Mouse (Mus musculus) ZHBTc4 (cell line): Measurements from ENCODE around the gene Adm.

Experiments used
- DNase-seq: peaks from one replicate; pipeline ENCODE4 v3.0.0-alpha.2; 2011; ENCODE audit warnings: low read depth, low spot score

The Adm gene

GRCm38 (mm10) chr7:110658378-110658928, 31.0 kb downstream of the Adm start:
- no peak for DNase-seq

DNA sequence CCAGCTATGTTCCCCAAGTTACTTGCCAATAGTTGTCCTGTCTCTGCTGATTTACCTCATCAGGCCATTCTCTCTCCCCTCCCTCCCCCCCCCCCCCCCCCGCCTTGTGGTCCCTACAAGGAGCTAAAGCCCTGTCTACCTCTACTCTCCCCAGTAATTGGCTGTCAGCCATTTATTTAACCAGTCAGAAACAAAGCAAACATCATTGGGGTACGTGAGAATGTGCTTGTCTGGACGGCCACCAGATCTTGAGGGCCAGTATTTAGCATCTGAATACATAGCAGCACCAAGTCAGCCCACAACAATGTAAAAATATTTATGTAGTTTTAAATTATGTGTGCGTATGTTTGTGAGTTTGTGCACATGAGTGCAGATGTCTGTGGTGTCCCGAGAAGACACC, 39.1 kb downstream of the Adm start:
- DNase-seq, result no peak

- no peak for DNase-seq
Observed at GRCm38 (mm10) chr7:110668247-110668646, 40.8 kb downstream of the Adm start.

- DNase-seq, result peak; percentile 50
Observed at GRCm38 (mm10) chr7:110668756-110669155, 41.3 kb downstream of the Adm start.

DNA sequence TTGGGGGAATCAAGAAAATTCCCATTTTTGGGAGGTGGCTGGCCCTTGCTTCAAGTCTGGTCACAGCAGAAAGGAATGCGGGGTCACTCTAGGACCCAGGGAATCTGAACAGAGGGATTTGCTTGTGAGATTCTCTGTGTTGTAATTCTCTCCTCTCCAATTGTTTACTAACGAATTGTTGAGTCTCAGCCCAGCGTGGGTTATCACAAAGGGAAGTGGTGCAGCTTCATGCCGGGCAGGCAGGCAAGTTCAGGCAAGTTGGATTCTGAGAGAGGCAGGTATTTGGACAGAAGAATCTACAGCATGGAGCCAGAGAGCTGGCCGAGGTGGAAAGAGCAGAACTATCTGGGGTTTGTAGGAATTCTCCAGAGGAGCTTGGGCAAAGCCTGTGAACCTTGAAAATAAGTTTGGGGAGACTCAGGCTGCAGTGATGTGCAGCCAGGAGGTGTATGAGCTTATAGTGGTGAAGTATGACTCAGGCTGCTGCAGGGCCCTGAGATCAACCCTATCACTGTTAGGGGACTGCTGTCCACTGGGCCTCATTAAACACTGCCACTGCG, 43.7 kb downstream of the Adm start:
- peak; percentile 16 for DNase-seq
